Mouse (Mus musculus) layer of hippocampus, postnatal 14 days (tissue): ENCODE results near the gene Adam10. TPM values are rescaled to one million over a fixed set of nuclear protein-coding genes. Genes with fewer than 3 reads are reported as not detected.

Experiments used
- DNase-seq, 2 experiments: peaks; one replicate each; pipeline ENCODE4 v3.0.0; 2021 to 2022; ENCODE audit warnings: low spot score in 2 of 2, mixed read lengths in 1 of 2
- total RNA-seq, 2 experiments: library from RNA; stranded (reverse); gene quantifications; 2 replicates each; pipeline ENCODE4 v1.2.3; 2021

Adam10 gene
- total RNA-seq, 2 experiments from 2014 or later: 67.9 to 69.1 TPM

GRCm38 (mm10) chr9:70671772-70672579, 6.8 kb upstream of the Adam10 start:
- no peak for DNase-seq

GRCm38 (mm10) chr9:70673656-70674055, 5.1 kb upstream of the Adam10 start:
- no peak for DNase-seq

DNA sequence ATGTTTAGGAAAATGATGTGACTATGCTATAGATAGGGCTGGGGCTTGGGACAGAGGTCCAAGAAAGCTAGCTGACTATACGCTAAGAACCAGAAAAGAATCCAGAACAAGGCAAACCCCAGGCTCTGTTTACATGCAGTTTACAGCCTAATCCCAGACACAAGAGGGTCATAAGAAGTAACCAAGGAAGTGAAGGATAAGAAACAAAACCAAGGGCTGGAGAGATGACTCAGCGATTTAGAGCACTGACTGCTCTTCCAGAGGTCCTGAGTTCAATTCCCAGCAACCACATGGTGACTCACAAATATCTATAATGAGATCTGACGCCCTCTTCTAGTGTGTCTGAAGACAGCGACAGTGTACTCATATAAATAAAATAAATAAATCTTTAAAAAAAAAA, 3.7 kb upstream of the Adam10 start:
- no peak for DNase-seq

- DNase-seq: no peak
These were observed 2.8 kb upstream of the Adam10 start for GRCm38 (mm10) chr9:70675961-70676360.

DNA sequence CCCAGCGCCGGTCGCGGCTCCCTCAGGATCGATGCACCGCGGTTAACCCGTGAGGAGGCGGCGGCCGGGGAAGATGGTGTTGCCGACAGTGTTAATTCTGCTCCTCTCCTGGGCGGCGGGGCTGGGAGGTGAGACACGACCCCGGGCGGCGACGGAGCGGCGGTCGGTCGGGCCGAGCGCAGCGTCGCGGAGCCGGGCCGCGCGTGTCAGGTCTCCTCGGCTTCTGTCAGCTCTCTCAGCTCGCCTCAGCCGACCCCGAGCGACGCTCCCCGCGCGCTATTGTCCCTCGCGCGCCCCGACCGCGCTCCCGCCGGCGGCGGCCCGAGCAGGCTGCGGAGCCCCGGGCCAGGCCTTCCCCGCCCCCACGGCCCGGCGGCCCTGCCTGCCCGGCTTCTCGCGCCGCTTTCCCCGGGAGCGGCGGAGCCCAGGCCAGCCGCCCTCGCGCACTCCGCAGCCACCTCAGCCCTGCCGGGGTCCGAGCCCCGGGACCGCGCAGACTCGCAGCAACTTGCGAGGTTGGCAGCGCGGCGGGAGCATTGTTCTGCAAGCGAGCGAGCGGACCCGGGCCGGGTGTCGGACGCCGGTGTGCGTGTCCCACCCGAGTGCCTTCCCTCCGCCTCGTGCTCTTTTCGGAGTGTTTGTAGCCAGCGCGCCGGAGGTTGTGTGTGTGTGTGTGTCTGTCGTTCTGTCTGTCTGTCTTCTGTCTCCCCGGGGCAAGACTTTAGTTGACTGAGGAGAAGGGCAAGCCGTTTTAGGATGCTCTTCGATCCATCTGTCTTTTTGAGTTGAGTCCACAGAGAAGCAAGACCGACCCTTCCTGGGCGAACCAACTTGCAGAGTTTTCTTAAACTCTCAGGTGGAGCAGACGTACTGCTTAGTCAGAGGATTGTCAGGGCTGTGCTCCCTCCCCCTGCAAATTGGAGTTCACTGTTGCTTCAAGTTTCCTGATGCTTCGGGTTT, 615 bp downstream of the Adam10 start:
- peak; percentile 27 to 50 for DNase-seq

DNA sequence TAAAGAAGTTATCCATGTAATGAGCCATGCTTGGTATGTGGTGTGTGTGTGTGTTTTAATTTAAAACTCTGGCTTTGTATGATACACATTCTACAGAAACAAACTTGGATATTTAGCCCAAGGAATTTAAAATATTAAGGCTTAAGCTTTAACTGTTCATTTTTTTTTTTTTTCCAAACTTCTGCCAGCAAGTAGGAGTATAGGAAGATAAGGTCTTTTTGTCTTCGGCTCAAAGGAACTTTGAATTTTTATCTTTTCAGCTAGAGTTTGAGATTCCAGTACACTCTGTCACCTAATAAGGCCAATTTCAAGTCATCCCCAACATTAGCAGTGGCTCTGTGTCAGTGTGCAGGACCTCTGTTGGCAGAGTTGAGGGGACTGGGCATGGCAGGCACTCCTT, 3.4 kb downstream of the Adam10 start:
- no peak for DNase-seq

- DNase-seq: no peak
These were observed 9.6 kb downstream of the Adam10 start for GRCm38 (mm10) chr9:70688301-70688968.

GRCm38 (mm10) chr9:70689926-70690325, 11.1 kb downstream of the Adam10 start:
- DNase-seq: no peak

GRCm38 (mm10) chr9:70690579-70690978, 11.8 kb downstream of the Adam10 start:
- DNase-seq: no peak

- no peak for DNase-seq
These were observed 13.2 kb downstream of the Adam10 start for GRCm38 (mm10) chr9:70691772-70692693.

DNA sequence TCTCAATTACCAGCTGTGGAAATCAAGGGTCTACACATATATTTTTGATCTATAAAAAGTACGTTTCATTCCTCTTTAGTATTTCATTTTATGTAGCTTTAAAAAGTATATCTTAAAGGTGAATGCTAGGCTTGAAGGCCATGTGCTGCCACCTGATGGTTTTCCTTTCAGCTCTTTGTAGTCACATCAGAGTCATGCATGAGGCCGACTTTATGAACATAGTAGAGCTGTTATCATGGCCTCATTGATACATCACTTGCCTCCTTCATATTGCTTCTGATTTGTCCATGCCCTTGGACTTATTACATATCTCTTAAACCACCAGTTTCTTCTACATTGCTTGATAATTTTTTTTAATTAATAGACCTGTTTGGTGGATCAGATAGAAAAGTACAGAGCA, 16.9 kb downstream of the Adam10 start:
- no peak for DNase-seq

- no peak for DNase-seq
These were observed 19.3 kb downstream of the Adam10 start for GRCm38 (mm10) chr9:70698090-70698489.

DNA sequence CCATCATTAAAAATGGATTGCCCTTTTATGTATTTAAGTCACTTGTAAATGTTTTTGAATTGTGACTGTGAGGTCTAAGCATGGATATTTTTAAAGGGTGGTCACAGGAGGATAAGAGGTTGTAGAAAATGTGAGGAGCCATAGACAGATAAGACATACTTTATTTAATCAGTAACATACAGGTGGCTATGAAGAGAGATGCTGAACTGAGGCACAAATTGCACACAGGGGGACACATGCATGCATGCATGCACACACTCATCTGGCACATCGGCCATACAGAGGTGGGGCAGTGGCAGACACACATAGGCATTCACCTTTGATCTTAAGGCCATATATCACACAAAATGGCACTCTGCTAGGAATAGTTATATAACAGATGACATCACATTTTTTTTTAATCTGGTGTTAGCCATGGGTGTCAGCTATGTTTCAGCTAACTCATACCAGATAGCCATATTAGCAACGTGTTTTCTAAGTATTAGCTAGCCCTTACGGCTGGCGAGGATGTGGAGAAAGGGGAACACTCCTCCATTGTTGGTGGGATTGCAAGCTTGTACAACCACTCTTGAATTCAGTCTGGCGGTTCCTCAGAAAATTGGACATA, 24.9 kb downstream of the Adam10 start:
- DNase-seq: no peak

DNA sequence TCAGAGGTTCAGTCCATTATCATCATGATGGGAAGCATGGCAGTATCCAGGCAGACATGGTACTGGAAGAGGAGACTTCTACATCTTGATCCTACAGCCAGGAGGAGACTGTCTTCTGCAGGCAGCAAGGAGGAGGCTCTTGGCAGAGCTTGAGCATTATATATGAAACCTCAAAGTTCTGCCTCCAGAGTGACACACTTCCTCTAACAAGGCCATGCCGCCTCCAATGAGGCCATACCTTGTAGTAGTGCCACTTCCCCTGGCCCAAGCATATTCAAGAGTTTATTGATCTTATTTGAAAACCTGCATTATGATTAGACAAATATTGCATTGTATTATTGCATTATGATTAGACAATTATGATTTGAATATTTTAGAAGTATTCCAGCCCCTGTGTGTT, 27.6 kb downstream of the Adam10 start:
- DNase-seq: no peak

- no peak for DNase-seq
These were observed 50.7 kb downstream of the Adam10 start for GRCm38 (mm10) chr9:70729544-70729943.

- no peak for DNase-seq
These were observed 52.3 kb downstream of the Adam10 start for GRCm38 (mm10) chr9:70731079-70731478.

DNA sequence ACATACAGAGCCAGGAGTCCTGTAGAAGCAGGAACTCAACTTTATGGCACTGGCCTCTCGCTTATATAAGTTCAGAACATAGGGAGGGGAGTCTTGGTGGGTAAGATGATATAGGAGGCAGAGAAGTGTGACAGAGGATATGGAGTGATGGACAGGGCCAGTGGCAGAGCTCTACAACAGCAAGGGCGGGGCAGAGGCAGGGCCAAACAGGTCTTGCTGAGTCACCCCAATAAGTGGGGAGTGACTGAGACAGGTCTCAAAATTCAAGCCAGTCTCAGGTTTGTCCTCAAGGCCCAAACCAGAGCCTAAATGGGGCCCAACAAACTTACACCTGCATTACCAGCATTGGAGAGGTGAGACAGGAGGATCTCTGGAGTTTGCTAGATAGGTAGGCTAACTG, 54.4 kb downstream of the Adam10 start:
- no peak for DNase-seq

- no peak for DNase-seq
These were observed 61.2 kb downstream of the Adam10 start for GRCm38 (mm10) chr9:70739998-70740397.

GRCm38 (mm10) chr9:70751504-70752222, 72.9 kb downstream of the Adam10 start:
- DNase-seq: no peak
